Mouse (Mus musculus) kidney, postnatal 0 days (tissue): ENCODE results near the gene Osbpl10. TPM values are rescaled to one million over a fixed set of nuclear protein-coding genes. Genes with fewer than 3 reads are reported as not detected.

Experiments
- ATAC-seq: fragments of 200-750 bp; cut with Nextera tagmentation; replicated peaks from 2 replicates; pipeline ENCODE4 v1.8.0; 2017; ENCODE audit warnings: low read depth, moderate number of reproducible peaks, moderate TSS enrichment, moderate library complexity; ENCODE audit not compliant: low FRiP score
- DNase-seq: peaks from one replicate; pipeline ENCODE4 v3.0.0-alpha.2; 2016; ENCODE audit warnings: low spot score
- H3K27ac ChIP-seq: fragments of 300-500 bp; sonication (generic); 2 replicates; pipeline ENCODE4 v1.5.1; 2014; ENCODE audit warnings: mild to moderate bottlenecking
- H3K27me3 ChIP-seq: fragments of 300-500 bp; sonication (generic); 2 replicates; pipeline ENCODE4 v1.6.1; 2014; ENCODE audit warnings: low read length, mixed read lengths; ENCODE audit not compliant: insufficient read depth
- H3K36me3 ChIP-seq: fragments of 300-500 bp; sonication (generic); 2 replicates; pipeline ENCODE4 v1.6.1; 2014; ENCODE audit warnings: low read length, mixed read lengths; ENCODE audit not compliant: insufficient read depth
- H3K4me1 ChIP-seq: fragments of 300-500 bp; sonication (generic); replicated peaks from 2 replicates; pipeline ENCODE4 v1.6.1; 2014; ENCODE audit warnings: antibody characterized with exemption, low read length, mixed read lengths; ENCODE audit not compliant: insufficient read depth
- H3K4me2 ChIP-seq: fragments of 300-500 bp; sonication (generic); 2 replicates; pipeline ENCODE4 v1.6.1; 2014; ENCODE audit warnings: mild to moderate bottlenecking, low read length, moderate library complexity, mixed read lengths
- H3K4me3 ChIP-seq: fragments of 300-500 bp; sonication (generic); replicated peaks from 2 replicates; pipeline ENCODE4 v1.5.1; 2014; ENCODE audit warnings: low read depth, low read length
- H3K9ac ChIP-seq: fragments of 300-500 bp; sonication (generic); 2 replicates; pipeline ENCODE4 v1.6.1; 2014; ENCODE audit warnings: low read depth, low read length
- H3K9me3 ChIP-seq: fragments of 300-500 bp; sonication (generic); replicated peaks from 2 replicates; pipeline ENCODE4 v1.6.1; 2016; ENCODE audit warnings: low read length, inconsistent platforms, mixed read lengths
- CTCF ChIP-seq: IDR thresholded peaks from 2 replicates; pipeline ENCODE4 v1.5.1; 2016; ENCODE audit warnings: antibody characterized with exemption, low read depth, mild to moderate bottlenecking, moderate library complexity
- WGBS: fragments of 180-500 bp; shearing (Covaris S2); extraction: QIAGEN DNeasy Blood & Tissue Kit; methylation state at CpG from one replicate; pipeline ENCODE4 v1.1.7; 2014; 5-methylcytosine and 5-hydroxymethylcytosine counted together
- polyA plus RNA-seq: library from polyadenylated mRNA; unstranded; fragments of >200 nt; fragmentation: Nextera tagmentation; extraction: Ambion mirVana; gene quantifications from 2 replicates; pipeline ENCODE4 v1.2.1, GENCODE M21; 2015

Osbpl10 gene
- polyA plus RNA-seq, 1 experiment from 2014 or later: 2.8 TPM

- 98% methylated on average over 5 of the region's 5 CpGs for WGBS
- Histone ChIP-seq H3K4me2 (no peak overlapping the region), H3K4me1 (no peaks in the 10 kb centered on the region), H3K9ac (no peak overlapping the region), H3K27me3 (no peaks in the 10 kb centered on the region), H3K27ac (no peak overlapping the region), H3K9me3 (no peaks in the 10 kb centered on the region), H3K36me3 (peaks cover 35% of the 10 kb centered on the region), H3K4me3 (no peak overlapping the region)
- peak; percentile 27; the same call in 1 of the 2 replicates for TF ChIP-seq CTCF
- DNase-seq: no peak
- no peak for ATAC-seq
These were observed 261.5 kb downstream of the Osbpl10 start for GRCm38 (mm10) chr9:115239861-115240260.

- Histone ChIP-seq H3K9me3 (no peaks in the 10 kb centered on the region), H3K4me3 (no peak overlapping the region), H3K4me1 (no peaks in the 10 kb centered on the region), H3K36me3 (peaks cover 61% of the 10 kb centered on the region), H3K9ac (no peak overlapping the region), H3K27ac (no peak overlapping the region), H3K4me2 (no peak overlapping the region), H3K27me3 (no peaks in the 10 kb centered on the region)
- no peak for DNase-seq
- ATAC-seq: no peak
- WGBS: 86% methylated on average over 6 of the region's 6 CpGs
- no peak for TF ChIP-seq CTCF
These were observed 265.3 kb downstream of the Osbpl10 start for GRCm38 (mm10) chr9:115243630-115244029.

- Histone ChIP-seq H3K4me1 (no peaks in the 10 kb centered on the region), H3K36me3 (peaks cover 71% of the 10 kb centered on the region), H3K27ac (no peak overlapping the region), H3K4me3 (no peak overlapping the region), H3K27me3 (no peaks in the 10 kb centered on the region), H3K9ac (no peak overlapping the region), H3K9me3 (no peaks in the 10 kb centered on the region), H3K4me2 (no peak overlapping the region)
- 86% methylated on average over 6 of the region's 6 CpGs for WGBS
- TF ChIP-seq CTCF: no peak
- no peak for DNase-seq
- ATAC-seq: no peak
These were observed 266.7 kb downstream of the Osbpl10 start for GRCm38 (mm10) chr9:115245092-115245491.

- no peaks in the 10 kb centered on the region for H3K4me1 ChIP-seq
- TF ChIP-seq CTCF: no peak
- H3K36me3 ChIP-seq: peaks cover 66% of the 10 kb centered on the region
- no peak overlapping the region for H3K4me3 ChIP-seq
- H3K9ac ChIP-seq: no peak overlapping the region
- ATAC-seq: no peak
- no peak overlapping the region for H3K27ac ChIP-seq
- no peak overlapping the region for H3K4me2 ChIP-seq
- WGBS: 73% methylated on average over 5 of the region's 5 CpGs
- no peak for DNase-seq
- no peaks in the 10 kb centered on the region for H3K9me3 ChIP-seq
- no peaks in the 10 kb centered on the region for H3K27me3 ChIP-seq
These were observed 270.8 kb downstream of the Osbpl10 start for GRCm38 (mm10) chr9:115249145-115249544.

- no peak overlapping the region for H3K27ac ChIP-seq
- no peaks in the 10 kb centered on the region for H3K4me1 ChIP-seq
- peak; percentile 72 for DNase-seq
- no peak overlapping the region for H3K4me2 ChIP-seq
- ATAC-seq: no peak; the same call in 1 of the 2 replicates
- no peaks in the 10 kb centered on the region for H3K27me3 ChIP-seq
- H3K36me3 ChIP-seq: peaks cover 21% of the 10 kb centered on the region
- 26% methylated on average over 6 of the region's 6 CpGs for WGBS
- H3K9ac ChIP-seq: no peak overlapping the region
- H3K9me3 ChIP-seq: no peaks in the 10 kb centered on the region
- no peak overlapping the region for H3K4me3 ChIP-seq
- TF ChIP-seq CTCF: no peak
These were observed 279.4 kb downstream of the Osbpl10 start for GRCm38 (mm10) chr9:115257733-115258286.

GRCm38 (mm10) chr9:115259866-115260265 is 281.5 kb downstream of the Osbpl10 start:
- Histone ChIP-seq H3K27ac (no peak overlapping the region), H3K9ac (no peak overlapping the region), H3K4me2 (no peak overlapping the region), H3K4me3 (no peak overlapping the region), H3K36me3 (peaks cover 16% of the 10 kb centered on the region), H3K27me3 (no peaks in the 10 kb centered on the region), H3K9me3 (no peaks in the 10 kb centered on the region), H3K4me1 (no peaks in the 10 kb centered on the region)
- ATAC-seq: no peak
- WGBS: 88% methylated on average over 4 of the region's 4 CpGs
- no peak for DNase-seq
- TF ChIP-seq CTCF: no peak

- 87% methylated on average over 7 of the region's 7 CpGs for WGBS
- Histone ChIP-seq H3K9me3 (no peaks in the 10 kb centered on the region), H3K27ac (no peak overlapping the region), H3K4me1 (no peaks in the 10 kb centered on the region), H3K4me2 (no peak overlapping the region), H3K36me3 (peaks cover 17% of the 10 kb centered on the region), H3K27me3 (no peaks in the 10 kb centered on the region), H3K4me3 (no peak overlapping the region), H3K9ac (no peak overlapping the region)
- ATAC-seq (no peak), DNase-seq (no peak)
- no peak for TF ChIP-seq CTCF
These were observed 282.1 kb downstream of the Osbpl10 start for GRCm38 (mm10) chr9:115260464-115260863.
